13 mouse cellular contexts compared by ENCODE assay signal in the genomic region with DNA sequence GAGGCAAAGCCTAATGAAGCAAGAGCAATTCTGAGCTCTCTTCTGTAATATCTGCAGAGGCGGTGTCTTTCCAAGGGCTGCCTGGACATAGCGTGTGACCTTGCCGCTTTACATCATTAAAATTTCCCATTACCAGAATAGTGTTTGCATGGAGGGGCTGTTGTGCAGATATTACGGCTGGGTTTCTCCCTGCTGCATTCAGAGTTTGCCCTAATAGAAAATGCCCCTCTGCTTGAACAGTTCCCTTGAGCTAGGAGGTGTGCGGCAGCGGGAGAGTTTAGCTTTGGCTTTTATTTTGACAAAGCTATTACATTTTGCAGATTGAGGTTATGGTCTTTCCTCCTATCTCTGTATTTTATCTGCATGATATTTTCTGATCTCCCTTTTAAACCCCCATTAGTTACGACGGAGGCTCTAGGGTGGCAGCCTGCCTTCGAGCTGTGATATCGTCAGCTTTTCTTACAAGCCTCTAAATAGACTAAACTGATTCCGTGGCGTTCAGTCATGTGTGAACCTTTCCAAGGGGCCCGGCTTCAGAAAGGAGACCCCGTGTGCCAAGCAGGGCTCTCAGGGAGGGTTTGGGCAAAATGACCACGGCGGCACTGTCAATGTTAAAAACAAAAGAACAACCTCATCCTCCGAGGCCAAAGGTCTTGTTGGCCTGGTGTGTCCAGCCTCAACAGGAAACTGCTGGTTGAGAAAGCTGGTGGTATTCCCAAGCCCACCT.
A peak's percentile ranks its signal among the peaks of the same experiment; 100 is the strongest.
DNase-seq lines count a peak whose midpoint lies in the region; ATAC-seq lines count a peak whose summit lies in the region.
"Had no signal": no experiment of that assay in that cellular context is flagged by ENCODE, and none has a peak within 500 bp of the region (broad histone marks: within the 10 kb centered on the region; RNA-seq: fewer than 3 reads in every experiment).

No protein-coding gene starts in this region.

- H3K4me3 ChIP-seq in kidney, embryonic 16.5 days (ENCODE audit: low read length), result no peak overlapping the region
- peak overlapping the region; percentile 9; the same call in 1 of the 2 replicates for H3K4me3 ChIP-seq in forebrain, embryonic 15.5 days
- no peak overlapping the region for H3K4me3 ChIP-seq in limb, embryonic 13.5 days
- no peak overlapping the region for H3K4me3 ChIP-seq in neural tube, embryonic 14.5 days (ENCODE audit: low read depth, low read length)
- H3K4me3 ChIP-seq in heart, embryonic 10.5 days, result no peak overlapping the region

- DNase-seq in kidney, postnatal 14 days, result no peak
- DNase-seq in layer of hippocampus, postnatal 25 days (ENCODE audit: extremely low spot score in 1 of 2, low spot score in 1 of 2), result no peak
- no peak for DNase-seq in heart, embryonic 10.5 days (ENCODE audit: low spot score)
- DNase-seq in heart, adult 9 months (ENCODE audit: low spot score in 2 of 2), result no peak
- DNase-seq: cerebellum, adult 9-10 months; gastrocnemius, postnatal 10 days; thymus, postnatal 25 days had no signal

- peak overlapping the region; percentile 7; the same call in 1 of the 2 replicates for H3K4me2 ChIP-seq in kidney, embryonic 16.5 days (replicated peaks; ENCODE audit: low read depth, low read length)
- H3K4me2 ChIP-seq in forebrain, embryonic 15.5 days (replicated peaks), result peak overlapping the region; percentile 32
- peak overlapping the region; percentile 42 for H3K4me2 ChIP-seq in limb, embryonic 13.5 days (replicated peaks)
- H3K4me2 ChIP-seq in neural tube, embryonic 14.5 days (ENCODE audit: low read depth, low read length), result peak overlapping the region; percentile 26

- no peaks in the 10 kb centered on the region for H3K36me3 ChIP-seq in kidney, embryonic 16.5 days (ENCODE audit: insufficient read depth, low read length)
- no peaks in the 10 kb centered on the region for H3K36me3 ChIP-seq in forebrain, embryonic 15.5 days
- H3K36me3 ChIP-seq in limb, embryonic 13.5 days, result no peaks in the 10 kb centered on the region
- H3K36me3 ChIP-seq in neural tube, embryonic 14.5 days (ENCODE audit: control insufficient read depth, insufficient read depth, low read length), result no peaks in the 10 kb centered on the region
- no peaks in the 10 kb centered on the region for H3K36me3 ChIP-seq in heart, embryonic 10.5 days

- 33% methylated on average over 17 of the region's 17 CpGs for WGBS in kidney, embryonic 16.5 days
- WGBS in forebrain, embryonic 15.5 days, result 9% methylated on average over 17 of the region's 17 CpGs
- WGBS in limb, embryonic 13.5 days, result 40% methylated on average over 17 of the region's 17 CpGs
- WGBS in neural tube, embryonic 14.5 days, result 11% methylated on average over 17 of the region's 17 CpGs
- WGBS in heart, embryonic 10.5 days, result 74% methylated on average over 17 of the region's 17 CpGs

- peaks cover 23% of the 10 kb centered on the region for H3K4me1 ChIP-seq in kidney, embryonic 16.5 days (ENCODE audit: insufficient read depth, low read length)
- peaks cover 22% of the 10 kb centered on the region for H3K4me1 ChIP-seq in forebrain, embryonic 15.5 days
- H3K4me1 ChIP-seq in limb, embryonic 13.5 days, result peaks cover 33% of the 10 kb centered on the region
- peaks cover 21% of the 10 kb centered on the region; the same call in 1 of the 2 replicates for H3K4me1 ChIP-seq in neural tube, embryonic 14.5 days (ENCODE audit: control insufficient read depth, insufficient read depth, low read length)
- peaks cover 13% of the 10 kb centered on the region for H3K4me1 ChIP-seq in heart, embryonic 10.5 days

- no peaks in the 10 kb centered on the region for H3K9me3 ChIP-seq in kidney, embryonic 16.5 days (ENCODE audit: low read length)
- H3K9me3 ChIP-seq in forebrain, embryonic 15.5 days, result no peaks in the 10 kb centered on the region
- no peaks in the 10 kb centered on the region for H3K9me3 ChIP-seq in limb, embryonic 13.5 days
- H3K9me3 ChIP-seq in neural tube, embryonic 14.5 days (ENCODE audit: control insufficient read depth, low read length), result no peaks in the 10 kb centered on the region
- H3K9me3 ChIP-seq in heart, embryonic 10.5 days, result no peaks in the 10 kb centered on the region

- H3K27me3 ChIP-seq in kidney, embryonic 16.5 days (ENCODE audit: insufficient read depth, low read length), result no peaks in the 10 kb centered on the region
- no peaks in the 10 kb centered on the region for H3K27me3 ChIP-seq in forebrain, embryonic 15.5 days
- H3K27me3 ChIP-seq in limb, embryonic 13.5 days, result no peaks in the 10 kb centered on the region
- no peaks in the 10 kb centered on the region for H3K27me3 ChIP-seq in neural tube, embryonic 14.5 days (ENCODE audit: control insufficient read depth, insufficient read depth, low read length)
- H3K27me3 ChIP-seq in heart, embryonic 10.5 days (ENCODE audit: insufficient read depth, poor library complexity, severe bottlenecking), result no peaks in the 10 kb centered on the region

- H3K27ac ChIP-seq in kidney, embryonic 16.5 days (ENCODE audit: low read length), result no peak overlapping the region
- H3K27ac ChIP-seq in forebrain, embryonic 15.5 days (replicated peaks), result no peak overlapping the region; the same call in 1 of the 2 replicates
- H3K27ac ChIP-seq in limb, embryonic 13.5 days, result peak overlapping the region; percentile 52; the same call in 1 of the 2 replicates
- H3K27ac ChIP-seq in neural tube, embryonic 14.5 days (ENCODE audit: low read depth, low read length), result peak overlapping the region; percentile 73
- no peak overlapping the region for H3K27ac ChIP-seq in heart, embryonic 10.5 days
- H3K27ac ChIP-seq: liver, embryonic 14.5 days had no signal

- ATAC-seq in kidney, embryonic 16.5 days (ENCODE audit: low FRiP score, low TSS enrichment), result no peak
- no peak for ATAC-seq in forebrain, embryonic 15.5 days (replicated peaks)
- no peak for ATAC-seq in limb, embryonic 13.5 days (ENCODE audit: low FRiP score, low read depth)
- ATAC-seq in neural tube, embryonic 14.5 days (ENCODE audit: low read depth), result peak; percentile 68; the same call in 1 of the 2 replicates
- ATAC-seq: intestine, postnatal 0 days had no signal

- no peak overlapping the region for H3K9ac ChIP-seq in kidney, embryonic 16.5 days (replicated peaks; ENCODE audit: low read length)
- H3K9ac ChIP-seq in forebrain, embryonic 15.5 days (replicated peaks), result 0 out of 2 replicates have a peak overlapping the region, but pooled peaks have one; percentile 10
- 0 out of 2 replicates have a peak overlapping the region, but pooled peaks have one; percentile 19 for H3K9ac ChIP-seq in limb, embryonic 13.5 days
- peak overlapping the region; percentile 16; the same call in 1 of the 2 replicates for H3K9ac ChIP-seq in neural tube, embryonic 14.5 days (replicated peaks; ENCODE audit: low read depth, low read length)
- H3K9ac ChIP-seq: liver, embryonic 14.5 days had no signal

Comparison
In these comparisons a context has a peak if more than half of its experiments do, and no peak if none do; other contexts are left out.
1. H3K27ac ChIP-seq: peak in limb, embryonic 13.5 days (single experiment) and neural tube, embryonic 14.5 days (single experiment); none in kidney, embryonic 16.5 days (single experiment), forebrain, embryonic 15.5 days (single experiment) and heart, embryonic 10.5 days (single experiment).
2. Peak in every context shown above with its lines, with median percentiles within 50 percentile points of each other: H3K4me2 ChIP-seq.